18 mouse cellular contexts compared by ENCODE assay signal in genomic region chr10:114578926-114579325, GRCm38 (mm10).
DNase-seq lines count a peak whose midpoint lies in the region; ATAC-seq and TF ChIP-seq lines count a peak whose summit lies in the region.
"Had no signal": no experiment of that assay in that cellular context is flagged by ENCODE, and none has a peak within 500 bp of the region (broad histone marks: within the 10 kb centered on the region; RNA-seq: fewer than 3 reads in every experiment).

No protein-coding gene starts in this region.

- no peak overlapping the region for H3K4me2 ChIP-seq in forebrain, embryonic 15.5 days (replicated peaks)
- H3K4me2 ChIP-seq in forebrain, embryonic 11.5 days (ENCODE audit: low read depth, low read length, severe bottlenecking) = no peak overlapping the region
- H3K4me2 ChIP-seq in limb, embryonic 14.5 days (replicated peaks; ENCODE audit: low read depth, low read length, severe bottlenecking) = no peak overlapping the region
- H3K4me2 ChIP-seq in liver, embryonic 12.5 days = no peak overlapping the region
- H3K4me2 ChIP-seq: embryonic facial prominence, embryonic 13.5 days; midbrain, embryonic 12.5 days; neural tube, embryonic 12.5 days had no signal

- no peak for TF ChIP-seq CTCF in brain, embryonic 14.5 days (IDR thresholded peaks at IDR 0.05; ENCODE audit: borderline replicate concordance, extremely low read depth, insufficient read depth, insufficient read length)

- no peaks in the 10 kb centered on the region for H3K36me3 ChIP-seq in forebrain, embryonic 15.5 days
- H3K36me3 ChIP-seq in forebrain, embryonic 11.5 days (ENCODE audit: control insufficient read depth, insufficient read depth, low read length) = no peaks in the 10 kb centered on the region
- H3K36me3 ChIP-seq in limb, embryonic 14.5 days (ENCODE audit: control insufficient read depth, insufficient read depth, low read length) = no peaks in the 10 kb centered on the region
- no peaks in the 10 kb centered on the region for H3K36me3 ChIP-seq in limb, embryonic 10.5 days
- H3K36me3 ChIP-seq in liver, embryonic 12.5 days = no peaks in the 10 kb centered on the region
- H3K36me3 ChIP-seq: embryonic facial prominence, embryonic 13.5 days; heart, embryonic 10.5 days; midbrain, embryonic 12.5 days; neural tube, embryonic 12.5 days had no signal

- H3K9ac ChIP-seq in forebrain, embryonic 15.5 days (replicated peaks) = no peak overlapping the region
- no peak overlapping the region for H3K9ac ChIP-seq in forebrain, embryonic 11.5 days (ENCODE audit: low read length)
- H3K9ac ChIP-seq in limb, embryonic 14.5 days (ENCODE audit: low read depth, low read length, severe bottlenecking) = no peak overlapping the region
- no peak overlapping the region for H3K9ac ChIP-seq in liver, embryonic 12.5 days
- H3K9ac ChIP-seq: embryonic facial prominence, embryonic 13.5 days; midbrain, embryonic 12.5 days; neural tube, embryonic 12.5 days had no signal

- H3K27me3 ChIP-seq in forebrain, embryonic 15.5 days = no peaks in the 10 kb centered on the region
- H3K27me3 ChIP-seq in forebrain, embryonic 11.5 days (ENCODE audit: control insufficient read depth, insufficient read depth, low read length) = no peaks in the 10 kb centered on the region
- no peaks in the 10 kb centered on the region for H3K27me3 ChIP-seq in limb, embryonic 14.5 days (ENCODE audit: control insufficient read depth, insufficient read depth, low read length)
- H3K27me3 ChIP-seq in limb, embryonic 10.5 days (ENCODE audit: low read depth, poor library complexity, severe bottlenecking) = no peaks in the 10 kb centered on the region
- H3K27me3 ChIP-seq in liver, embryonic 12.5 days (replicated peaks) = no peaks in the 10 kb centered on the region
- H3K27me3 ChIP-seq: embryonic facial prominence, embryonic 13.5 days; midbrain, embryonic 12.5 days; neural tube, embryonic 12.5 days had no signal

- H3K4me1 ChIP-seq in forebrain, embryonic 15.5 days = no peaks in the 10 kb centered on the region
- no peaks in the 10 kb centered on the region for H3K4me1 ChIP-seq in forebrain, embryonic 11.5 days (replicated peaks; ENCODE audit: control insufficient read depth, insufficient read depth, low read length)
- no peaks in the 10 kb centered on the region for H3K4me1 ChIP-seq in limb, embryonic 14.5 days (ENCODE audit: control insufficient read depth, insufficient read depth, low read length)
- no peaks in the 10 kb centered on the region for H3K4me1 ChIP-seq in limb, embryonic 10.5 days
- H3K4me1 ChIP-seq in liver, embryonic 12.5 days = no peaks in the 10 kb centered on the region
- H3K4me1 ChIP-seq: embryonic facial prominence, embryonic 13.5 days; heart, embryonic 10.5 days; midbrain, embryonic 12.5 days; neural tube, embryonic 12.5 days had no signal

- 64% methylated on average over 2 of the region's 2 CpGs for WGBS in forebrain, embryonic 15.5 days
- WGBS in forebrain, embryonic 11.5 days = 88% methylated on average over 2 of the region's 2 CpGs
- 56% methylated on average over 2 of the region's 2 CpGs for WGBS in limb, embryonic 14.5 days
- WGBS in limb, embryonic 10.5 days = 88% methylated on average over 2 of the region's 2 CpGs
- 71% methylated on average over 2 of the region's 2 CpGs for WGBS in liver, embryonic 12.5 days (ENCODE audit: insufficient replicate concordance)

- H3K27ac ChIP-seq in forebrain, embryonic 15.5 days (replicated peaks) = no peak overlapping the region
- H3K27ac ChIP-seq in forebrain, embryonic 11.5 days (ENCODE audit: low read depth, low read length) = no peak overlapping the region
- H3K27ac ChIP-seq in limb, embryonic 14.5 days (replicated peaks; ENCODE audit: low read depth, low read length) = no peak overlapping the region
- no peak overlapping the region for H3K27ac ChIP-seq in limb, embryonic 10.5 days
- H3K27ac ChIP-seq in liver, embryonic 12.5 days = no peak overlapping the region
- H3K27ac ChIP-seq: embryonic facial prominence, embryonic 13.5 days; heart, embryonic 10.5 days; midbrain, embryonic 12.5 days; neural tube, embryonic 12.5 days had no signal

- DNase-seq in forebrain, embryonic 11.5 days (ENCODE audit: low spot score) = no peak
- peak; percentile 4 for DNase-seq in limb, embryonic 14.5 days (ENCODE audit: low spot score)
- DNase-seq in limb, embryonic 10.5 days (ENCODE audit: low spot score) = no peak
- peak; percentile 87 for DNase-seq in brain, embryonic 14.5 days (ENCODE audit: low read depth)
- peak; percentile 81 to 82 for DNase-seq in cerebellum, postnatal 14 days
- DNase-seq in urinary bladder, postnatal 25 days (ENCODE audit: low spot score) = no peak
- DNase-seq: adrenal gland, postnatal 14 days; B cell, adult 2 months; gastrocnemius, postnatal 25 days; heart, postnatal 36 days; lung, postnatal 36 days had no signal

- peak; percentile 86 for ATAC-seq in forebrain, embryonic 15.5 days (replicated peaks)
- no peak for ATAC-seq in forebrain, embryonic 11.5 days (replicated peaks; ENCODE audit: low FRiP score)
- ATAC-seq in limb, embryonic 14.5 days (ENCODE audit: low FRiP score, low read depth) = no peak
- ATAC-seq in liver, embryonic 12.5 days = no peak
- ATAC-seq: inflammation-experienced regulatory T-cells, adult 6 months had no signal

- TF ChIP-seq POLR2A in limb, embryonic 14.5 days (IDR thresholded peaks at IDR 0.05; ENCODE audit: borderline replicate concordance, extremely low read depth, insufficient read depth, insufficient read length) = no peak
- TF ChIP-seq POLR2A in brain, embryonic 14.5 days (IDR thresholded peaks at IDR 0.05; ENCODE audit: borderline replicate concordance, extremely low read depth, insufficient read depth, insufficient read length, poor library complexity, severe bottlenecking) = no peak

- H3K4me3 ChIP-seq in forebrain, embryonic 15.5 days = no peak overlapping the region
- no peak overlapping the region for H3K4me3 ChIP-seq in forebrain, embryonic 11.5 days (ENCODE audit: low read depth, low read length)
- H3K4me3 ChIP-seq in limb, embryonic 14.5 days (replicated peaks; ENCODE audit: low read length) = no peak overlapping the region
- H3K4me3 ChIP-seq in limb, embryonic 10.5 days = no peak overlapping the region
- H3K4me3 ChIP-seq in liver, embryonic 12.5 days = no peak overlapping the region
- H3K4me3 ChIP-seq: embryonic facial prominence, embryonic 13.5 days; heart, embryonic 10.5 days; midbrain, embryonic 12.5 days; neural tube, embryonic 12.5 days had no signal

- no peaks in the 10 kb centered on the region for H3K9me3 ChIP-seq in forebrain, embryonic 15.5 days
- H3K9me3 ChIP-seq in forebrain, embryonic 11.5 days (ENCODE audit: control insufficient read depth, low read length) = no peaks in the 10 kb centered on the region
- H3K9me3 ChIP-seq in limb, embryonic 14.5 days (ENCODE audit: control insufficient read depth, low read length) = no peaks in the 10 kb centered on the region
- no peaks in the 10 kb centered on the region for H3K9me3 ChIP-seq in limb, embryonic 10.5 days (replicated peaks)
- H3K9me3 ChIP-seq in liver, embryonic 12.5 days (replicated peaks) = no peaks in the 10 kb centered on the region
- H3K9me3 ChIP-seq: embryonic facial prominence, embryonic 13.5 days; heart, embryonic 10.5 days; midbrain, embryonic 12.5 days; neural tube, embryonic 12.5 days had no signal

Comparison
In these comparisons a context has a peak if more than half of its experiments do, and no peak if none do; other contexts are left out.
1. DNase-seq: peak in limb, embryonic 14.5 days (single experiment), brain, embryonic 14.5 days (single experiment) and cerebellum, postnatal 14 days (2 of 2); none in forebrain, embryonic 11.5 days (single experiment), limb, embryonic 10.5 days (single experiment) and urinary bladder, postnatal 25 days (single experiment).